Comparison of ENCODE assay signal across 8 mouse cellular contexts in genomic region chr12:84451801-84452200, GRCm38 (mm10). TPM values are rescaled to one million over a fixed set of nuclear protein-coding genes. Genes with fewer than 3 reads are reported as not detected.
DNase-seq lines count a peak whose midpoint lies in the region; ATAC-seq and TF ChIP-seq lines count a peak whose summit lies in the region.

No protein-coding gene starts in this region.

- H3K4me3 ChIP-seq in heart, embryonic 14.5 days (ENCODE audit: control insufficient read depth in 1 of 2, insufficient read depth in 1 of 2, low read depth in 1 of 2, low read length in 2 of 2) = peak overlapping the region; percentile 77 to 82
- H3K4me3 ChIP-seq in E14TG2a.4 (replicated peaks; ENCODE audit: low read length) = peak overlapping the region; percentile 99
- H3K4me3 ChIP-seq in brown adipose tissue, adult 24 weeks (ENCODE audit: insufficient read depth, low read depth, low read length) = peak overlapping the region; percentile 71
- peak overlapping the region; percentile 65 for H3K4me3 ChIP-seq in hindbrain, embryonic 16.5 days (ENCODE audit: low read length)

- peaks cover 2% of the 10 kb centered on the region; the same call in 1 of the 2 replicates for H3K36me3 ChIP-seq in heart, embryonic 14.5 days (ENCODE audit: control insufficient read depth, insufficient read depth, low read length)
- peaks cover 27% of the 10 kb centered on the region for H3K36me3 ChIP-seq in E14TG2a.4 (ENCODE audit: insufficient read depth, low read length)
- no peaks in the 10 kb centered on the region; the same call in 1 of the 2 replicates for H3K36me3 ChIP-seq in hindbrain, embryonic 16.5 days (ENCODE audit: control insufficient read depth, insufficient read depth, low read length)

- H3K9ac ChIP-seq in heart, embryonic 14.5 days (ENCODE audit: low read length) = peak overlapping the region; percentile 80
- H3K9ac ChIP-seq in hindbrain, embryonic 16.5 days (ENCODE audit: low read depth, low read length) = peak overlapping the region; percentile 67

- ATAC-seq in heart, embryonic 14.5 days (ENCODE audit: insufficient number of reproducible peaks, insufficient read depth, low FRiP score, low read depth) = no peak
- no peak for ATAC-seq in hindbrain, embryonic 16.5 days

- peak overlapping the region; percentile 97 for H3K4me2 ChIP-seq in heart, embryonic 14.5 days (ENCODE audit: low read length)
- peak overlapping the region; percentile 68 for H3K4me2 ChIP-seq in hindbrain, embryonic 16.5 days (ENCODE audit: low read length)

- peaks cover 2 to 20% of the 10 kb centered on the region in 2 experiments for H3K4me1 ChIP-seq in heart, embryonic 14.5 days (ENCODE audit: control insufficient read depth in 2 of 2, insufficient read depth in 2 of 2, low read length in 2 of 2)
- H3K4me1 ChIP-seq in E14TG2a.4 (replicated peaks; ENCODE audit: low read depth, low read length) = peaks cover 23% of the 10 kb centered on the region
- no peaks in the 10 kb centered on the region for H3K4me1 ChIP-seq in brown adipose tissue, adult 24 weeks (ENCODE audit: control insufficient read depth, insufficient read depth, insufficient read length, low read length)
- H3K4me1 ChIP-seq in hindbrain, embryonic 16.5 days (ENCODE audit: control insufficient read depth, insufficient read depth, low read depth, low read length) = peaks cover 12% of the 10 kb centered on the region

- no peak for TF ChIP-seq CTCF in E14TG2a.4 (conservative IDR thresholded peaks at IDR 0.05; ENCODE audit: low read length)

- no peak for DNase-seq in heart, postnatal 36 days
- peak; percentile 1 for DNase-seq in lung, postnatal 14 days
- DNase-seq in urinary bladder, postnatal 36 days (ENCODE audit: low spot score in 2 of 2) = no peak
- no peak for DNase-seq in right cerebral cortex, adult 2 months (ENCODE audit: low spot score in 2 of 2)

- no peaks in the 10 kb centered on the region for H3K9me3 ChIP-seq in heart, embryonic 14.5 days (ENCODE audit: control insufficient read depth, low read length)
- no peaks in the 10 kb centered on the region for H3K9me3 ChIP-seq in E14TG2a.4 (ENCODE audit: low read length)
- H3K9me3 ChIP-seq in hindbrain, embryonic 16.5 days (ENCODE audit: control insufficient read depth, low read length) = no peaks in the 10 kb centered on the region

- WGBS in heart, embryonic 14.5 days = 2% methylated on average over 11 of the region's 11 CpGs
- WGBS in hindbrain, embryonic 16.5 days = 3% methylated on average over 11 of the region's 11 CpGs

- peak overlapping the region; percentile 67 to 82 for H3K27ac ChIP-seq in heart, embryonic 14.5 days (replicated peaks in 1 of 2; ENCODE audit: control insufficient read depth in 1 of 2, insufficient read depth in 1 of 2, low read depth in 2 of 2, low read length in 2 of 2)
- peak overlapping the region; percentile 25; the same call in 1 of the 2 replicates for H3K27ac ChIP-seq in brown adipose tissue, adult 24 weeks (replicated peaks; ENCODE audit: low read depth, low read length)
- H3K27ac ChIP-seq in hindbrain, embryonic 16.5 days (ENCODE audit: low read depth, low read length) = peak overlapping the region; percentile 81

- H3K27me3 ChIP-seq in heart, embryonic 14.5 days (ENCODE audit: control insufficient read depth, insufficient read depth, low read length) = no peaks in the 10 kb centered on the region
- no peaks in the 10 kb centered on the region for H3K27me3 ChIP-seq in E14TG2a.4 (ENCODE audit: insufficient read depth, low read length)
- H3K27me3 ChIP-seq in hindbrain, embryonic 16.5 days (replicated peaks; ENCODE audit: control insufficient read depth, insufficient read depth, low read length) = no peaks in the 10 kb centered on the region; the same call in 1 of the 2 replicates

- intact Hi-C loops in heart, postnatal 36 days (cut with DNase I) = loop anchor here (2.0 to 5.0 kb wide), 2 partner anchors 35 to 164 kb away; partner anchors contain the start of genes Ptgr2 and Rnf113a2

RNA-seq across cellular contexts. Expression of gene Lin52, which starts 0.6 kb away (rescaled TPM):
- 14.2 and 14.7 TPM in 2 replicates for polyA plus RNA-seq in heart, embryonic 14.5 days (2014; fragmentation: Nextera tagmentation; extraction: Ambion mirVana)
- total RNA-seq in heart, postnatal 36 days (2021) = 10 to 100 TPM; 12.4 to 14.9 TPM
- polyA plus RNA-seq in brown adipose tissue, adult 24 weeks (2012; ENCODE audit: insufficient read depth, insufficient read length, missing spikeins) = 13.7 and 19.7 TPM in 2 replicates
- 31.9 and 32.4 TPM in 2 replicates for polyA plus RNA-seq in hindbrain, embryonic 16.5 days (2015; fragmentation: Nextera tagmentation; extraction: Ambion mirVana)

RNA-seq across cellular contexts. Expression of gene Aldh6a1, which starts 1.0 kb away (rescaled TPM):
- 60.5 and 62.6 TPM in 2 replicates for polyA plus RNA-seq in heart, embryonic 14.5 days (2014; fragmentation: Nextera tagmentation; extraction: Ambion mirVana)
- total RNA-seq in heart, postnatal 36 days (2021) = 100 to 1,000 TPM; 208 to 210 TPM
- 442 and 528 TPM in 2 replicates for polyA plus RNA-seq in brown adipose tissue, adult 24 weeks (2012; ENCODE audit: insufficient read depth, insufficient read length, missing spikeins)
- polyA plus RNA-seq in hindbrain, embryonic 16.5 days (2015; fragmentation: Nextera tagmentation; extraction: Ambion mirVana) = 41.3 and 41.8 TPM in 2 replicates

RNA-seq across cellular contexts. Expression of gene Rnf113a2, which starts 34.8 kb away (rescaled TPM):
- 19.1 and 20.3 TPM in 2 replicates for polyA plus RNA-seq in heart, embryonic 14.5 days (2014; fragmentation: Nextera tagmentation; extraction: Ambion mirVana)
- total RNA-seq in heart, postnatal 36 days (2021) = 10 to 100 TPM; 11.7 to 12.1 TPM
- 11.2 and 14.2 TPM in 2 replicates for polyA plus RNA-seq in brown adipose tissue, adult 24 weeks (2012; ENCODE audit: insufficient read depth, insufficient read length, missing spikeins)
- 21.3 and 23.5 TPM in 2 replicates for polyA plus RNA-seq in hindbrain, embryonic 16.5 days (2015; fragmentation: Nextera tagmentation; extraction: Ambion mirVana)

RNA-seq across cellular contexts. Expression of gene Bbof1, which starts 42.9 kb away (rescaled TPM):
- 1.7 and 1.8 TPM in 2 replicates for polyA plus RNA-seq in heart, embryonic 14.5 days (2014; fragmentation: Nextera tagmentation; extraction: Ambion mirVana)
- 1 to 10 TPM; 1.2 TPM for total RNA-seq in heart, postnatal 36 days (2021)
- 11.5 and 16.1 TPM in 2 replicates for polyA plus RNA-seq in brown adipose tissue, adult 24 weeks (2012; ENCODE audit: insufficient read depth, insufficient read length, missing spikeins)
- polyA plus RNA-seq in hindbrain, embryonic 16.5 days (2015; fragmentation: Nextera tagmentation; extraction: Ambion mirVana) = 2.9 and 3.5 TPM in 2 replicates

RNA-seq across cellular contexts. Expression of gene Entpd5, which starts 43.0 kb away (rescaled TPM):
- 33.2 and 37.9 TPM in 2 replicates for polyA plus RNA-seq in heart, embryonic 14.5 days (2014; fragmentation: Nextera tagmentation; extraction: Ambion mirVana)
- total RNA-seq in heart, postnatal 36 days (2021) = 10 to 100 TPM; 61.6 to 68.2 TPM
- polyA plus RNA-seq in brown adipose tissue, adult 24 weeks (2012; ENCODE audit: insufficient read depth, insufficient read length, missing spikeins) = 78.5 and 97.3 TPM in 2 replicates
- polyA plus RNA-seq in hindbrain, embryonic 16.5 days (2015; fragmentation: Nextera tagmentation; extraction: Ambion mirVana) = 11.9 and 14.6 TPM in 2 replicates

Comparison
In these comparisons a context has a peak if more than half of its experiments do, and no peak if none do; other contexts are left out.
1. H3K27ac ChIP-seq: peak in every context shown above with its lines; median percentile 81 in hindbrain, embryonic 16.5 days; 74 in heart, embryonic 14.5 days; 25 in brown adipose tissue, adult 24 weeks.